Mouse (Mus musculus): ENCODE measurements around the gene Hoxb7.

The Hoxb7 gene

GRCm38 (mm10) chr11:96317608-96318367 lies 31.4 kb downstream of the Hoxb7 start, which contains the start of gene Hoxb4:
Hoxb4 (plus strand) TSS chr11:96318267.
- DNase-seq = no peak

- peak; percentile 90 for DNase-seq
Measured at GRCm38 (mm10) chr11:96318368-96319070, 32.1 kb downstream of the Hoxb7 start.

DNA sequence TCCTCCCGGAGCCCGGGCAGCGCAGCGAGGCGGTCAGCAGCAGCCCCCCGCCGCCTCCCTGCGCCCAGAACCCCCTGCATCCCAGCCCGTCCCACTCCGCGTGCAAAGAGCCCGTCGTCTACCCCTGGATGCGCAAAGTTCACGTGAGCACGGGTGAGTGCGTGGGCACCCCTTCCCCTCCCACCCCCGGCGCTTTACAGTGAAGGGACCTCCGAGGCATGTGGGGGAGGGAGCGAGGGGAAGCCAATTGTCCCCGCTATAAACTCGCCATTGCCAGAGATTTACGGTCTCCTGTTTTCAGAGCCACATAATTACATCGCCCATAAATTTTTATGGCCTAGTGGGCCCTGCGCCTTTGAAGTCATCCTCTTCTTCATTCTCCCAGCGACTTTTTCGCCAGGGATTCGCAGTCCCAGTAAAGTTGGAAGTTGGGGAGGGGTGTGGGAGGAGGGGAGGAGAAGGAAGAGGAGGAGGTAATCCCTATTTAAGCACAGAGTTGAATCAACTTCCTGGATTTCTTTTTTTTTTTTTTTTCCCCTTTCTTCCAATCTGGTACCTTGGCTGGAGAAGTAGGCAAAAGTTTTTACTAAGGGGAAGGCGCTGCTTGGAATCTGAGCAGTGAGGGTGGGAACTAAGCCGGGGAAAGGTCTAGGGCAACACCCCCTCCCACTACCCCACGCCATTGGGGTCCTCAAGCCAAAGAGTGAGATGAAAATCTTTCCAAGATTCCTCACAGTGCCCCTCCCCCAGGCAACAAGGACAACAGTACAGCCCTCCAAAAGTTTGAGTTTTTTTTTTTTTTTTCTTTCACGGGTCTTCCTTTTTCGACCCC lies 32.9 kb downstream of the Hoxb7 start:
- peak; percentile 74 for DNase-seq

- DNase-seq = peak; percentile 70
Measured at GRCm38 (mm10) chr11:96319910-96320309, 33.5 kb downstream of the Hoxb7 start.

- DNase-seq = peak; percentile 72
Measured at GRCm38 (mm10) chr11:96320688-96321087, 34.3 kb downstream of the Hoxb7 start.

DNA sequence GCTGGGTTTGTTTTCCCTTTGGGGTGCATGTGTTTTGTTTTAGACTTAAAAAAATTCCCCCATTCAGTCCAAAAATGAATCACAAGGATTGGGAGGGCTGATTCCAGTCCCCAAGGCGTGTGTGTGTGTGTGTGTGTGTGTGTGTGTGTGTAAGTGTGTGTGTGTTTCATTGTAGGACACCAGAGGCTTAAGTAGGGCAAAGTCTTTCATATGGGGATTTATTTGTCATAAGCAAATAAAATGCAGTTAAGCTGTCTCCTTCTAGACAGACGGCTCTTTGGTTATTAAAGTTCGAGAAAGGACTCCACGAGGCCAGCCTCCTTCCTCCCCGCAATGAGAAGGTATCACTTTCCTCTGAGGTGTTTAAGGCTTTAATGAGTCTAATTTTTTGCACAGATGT lies 35.4 kb downstream of the Hoxb7 start:
- no peak for DNase-seq

DNA sequence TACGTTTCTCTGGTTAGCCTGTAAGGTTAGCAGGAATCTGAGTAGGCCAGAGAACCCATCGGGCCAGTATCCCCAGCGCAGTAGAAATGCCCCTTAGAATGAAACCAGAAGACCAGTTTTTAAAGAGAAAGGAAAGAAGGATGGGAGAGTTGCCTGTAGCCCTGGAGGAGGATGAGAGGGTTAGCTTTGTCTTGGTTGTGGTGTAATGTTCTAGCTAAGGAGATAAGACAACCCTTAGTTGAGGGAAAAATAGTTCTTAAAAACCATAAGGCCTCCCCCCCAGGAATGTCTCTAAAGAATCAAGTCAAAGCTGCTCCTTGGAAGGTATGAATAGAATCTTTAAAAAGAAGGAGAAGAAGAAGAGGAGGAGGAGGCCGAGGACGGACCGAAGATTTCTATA lies 36.3 kb downstream of the Hoxb7 start:
- no peak for DNase-seq

DNA sequence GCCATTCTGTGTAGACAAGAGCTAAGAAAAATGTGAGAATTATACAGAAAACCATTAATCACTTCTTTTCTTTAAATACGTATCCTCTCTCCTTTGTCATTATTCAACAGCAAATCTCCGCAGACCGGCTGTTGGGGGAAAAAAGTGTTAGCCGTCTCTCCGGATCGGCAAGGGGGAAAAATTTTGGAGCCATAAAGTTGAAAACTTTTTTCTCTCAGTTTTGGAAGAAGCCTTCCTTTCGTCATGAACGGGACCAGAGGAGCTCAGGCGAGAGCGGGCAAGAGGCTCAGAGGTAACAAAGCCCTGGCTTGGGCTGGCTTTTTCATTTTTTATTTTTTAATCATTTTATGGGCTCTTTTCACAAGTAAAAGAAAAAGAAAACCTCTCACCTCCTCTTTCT lies 36.7 kb downstream of the Hoxb7 start, which contains the start of gene Hoxb3:
TSS of gene Hoxb3 (plus strand) at position 173 of the 400 bp plus-strand sequence.
- DNase-seq = no peak

- DNase-seq = no peak
Measured at GRCm38 (mm10) chr11:96324125-96324524, 37.7 kb downstream of the Hoxb7 start.

- no peak for DNase-seq
Measured at GRCm38 (mm10) chr11:96324965-96325364, 38.5 kb downstream of the Hoxb7 start.

- DNase-seq = no peak
Measured at GRCm38 (mm10) chr11:96325747-96326212, 39.4 kb downstream of the Hoxb7 start.

GRCm38 (mm10) chr11:96326705-96327104 lies 40.3 kb downstream of the Hoxb7 start:
- DNase-seq = no peak

DNA sequence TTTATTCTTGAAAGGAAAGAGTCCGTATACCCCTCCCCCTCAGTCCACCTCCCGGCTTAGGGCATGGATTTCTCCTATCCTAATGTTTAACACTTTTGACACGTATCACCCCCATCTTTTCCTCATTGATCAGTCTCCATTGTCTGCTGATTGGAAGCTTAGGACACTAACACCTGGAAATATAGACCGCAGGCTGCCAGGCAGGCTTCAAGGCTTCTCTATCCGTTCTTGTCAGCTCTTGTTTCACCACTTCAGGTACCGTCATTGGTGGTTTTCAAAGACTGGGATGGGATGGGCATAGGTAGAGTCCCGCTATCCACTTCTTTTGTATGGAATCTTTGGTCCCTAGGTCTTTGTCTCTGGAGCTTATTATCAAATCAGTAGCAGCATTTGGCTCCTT lies 40.7 kb downstream of the Hoxb7 start:
- no peak for DNase-seq

DNA sequence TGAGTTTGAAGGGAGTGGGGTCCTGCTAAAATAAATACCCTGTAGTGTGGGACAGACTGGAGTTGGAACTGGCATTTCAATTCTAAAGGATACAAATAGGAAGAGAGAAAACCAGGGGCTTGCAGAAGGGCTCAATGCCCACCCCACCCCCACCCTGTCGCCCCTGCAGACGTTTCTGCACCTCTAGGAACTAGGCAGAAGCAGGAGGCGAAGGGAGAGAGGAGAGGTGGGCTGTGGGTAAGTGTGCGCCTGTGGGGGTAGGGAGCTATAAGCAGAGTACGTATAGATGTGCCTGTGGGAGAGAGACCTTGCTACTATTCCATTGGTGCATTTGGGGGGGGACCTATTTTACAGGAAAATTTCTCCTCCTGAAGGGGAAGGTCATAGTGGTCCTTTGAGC lies 41.3 kb downstream of the Hoxb7 start:
- DNase-seq = no peak

DNA sequence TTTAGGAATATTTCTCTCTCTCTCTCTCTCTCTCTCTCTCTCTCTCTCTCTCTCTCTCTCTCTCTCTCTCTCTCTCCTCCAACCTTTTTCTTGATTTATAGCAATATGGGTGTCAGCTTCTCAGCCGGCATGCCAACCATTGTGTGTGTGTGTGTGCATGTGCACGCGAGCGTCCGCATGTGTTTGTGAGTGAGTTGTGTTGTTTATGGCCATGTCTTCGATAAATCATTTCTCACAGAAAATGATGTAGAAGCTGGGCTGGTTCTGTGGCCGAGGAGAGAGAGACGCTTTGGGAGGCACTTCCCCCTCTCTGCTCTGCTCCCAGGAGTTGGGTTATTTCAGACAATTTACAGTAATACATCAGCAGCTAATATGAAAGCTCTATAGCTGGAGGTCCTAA lies 42.2 kb downstream of the Hoxb7 start:
- no peak for DNase-seq

- DNase-seq = no peak
Measured at GRCm38 (mm10) chr11:96332105-96332504, 45.7 kb downstream of the Hoxb7 start.

- DNase-seq = no peak
Measured at GRCm38 (mm10) chr11:96332618-96333032, 46.2 kb downstream of the Hoxb7 start.

GRCm38 (mm10) chr11:96333241-96334001 lies 47.0 kb downstream of the Hoxb7 start:
- no peak for DNase-seq

DNA sequence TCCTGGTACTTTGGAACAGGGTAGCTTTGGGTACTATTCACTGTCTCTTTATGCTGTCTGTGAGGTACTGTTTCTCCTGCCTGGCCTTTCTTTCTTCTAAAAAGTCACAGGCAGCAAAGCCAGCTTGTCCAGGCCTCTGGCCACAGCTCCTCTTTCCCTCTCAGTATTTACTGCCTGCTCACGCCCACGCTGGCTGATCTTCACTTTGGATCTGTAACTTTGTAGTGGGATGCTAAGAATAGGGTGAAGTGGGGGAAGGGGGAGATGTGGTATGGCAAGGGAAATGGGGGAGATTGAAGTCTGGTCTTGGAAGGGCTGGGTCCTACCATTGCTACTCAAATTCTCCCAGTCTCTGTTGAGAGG lies 47.6 kb downstream of the Hoxb7 start:
- no peak for DNase-seq

DNA sequence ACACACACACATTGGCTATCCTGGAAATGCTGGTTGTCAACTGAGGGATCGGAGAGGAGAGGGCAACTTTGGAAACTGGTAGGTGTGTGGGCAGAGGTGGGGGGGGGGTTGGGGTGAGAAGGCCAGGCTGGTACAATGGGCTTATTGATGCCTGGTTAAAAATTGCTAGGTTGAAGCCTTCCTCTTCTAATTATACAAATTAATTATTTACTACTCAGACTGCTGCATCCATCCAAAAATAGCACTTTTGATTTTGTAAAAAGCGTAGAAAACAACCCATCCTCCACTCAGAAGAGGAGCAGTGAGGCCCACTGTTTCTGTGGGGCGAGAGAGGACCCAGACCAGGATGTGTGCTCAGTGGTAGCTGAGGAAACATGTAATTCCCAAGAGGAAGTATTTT lies 48.6 kb downstream of the Hoxb7 start:
- no peak for DNase-seq

- no peak for DNase-seq
Measured at GRCm38 (mm10) chr11:96336597-96336996, 50.2 kb downstream of the Hoxb7 start.

DNA sequence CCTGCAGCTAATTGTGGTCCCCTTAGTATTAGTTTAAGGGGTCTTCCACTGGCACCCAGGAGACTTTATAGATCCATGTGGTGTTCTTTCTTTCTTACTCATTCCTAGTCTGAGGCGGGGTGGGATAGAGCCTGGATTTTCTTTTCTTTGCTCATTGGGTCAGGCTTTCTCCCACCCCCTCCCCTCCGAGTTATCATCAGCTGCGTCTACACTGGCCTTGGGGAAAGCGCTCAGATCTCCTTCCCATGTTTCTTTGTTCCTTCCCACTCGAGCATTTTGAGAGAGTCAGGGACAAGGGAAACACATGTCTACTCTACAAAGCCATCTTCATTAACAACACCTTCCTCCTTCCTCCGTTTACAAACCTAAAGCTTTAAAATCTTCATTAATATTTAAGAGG lies 50.6 kb downstream of the Hoxb7 start:
- DNase-seq = no peak

Data from lung, postnatal 10 days (tissue).